Mouse (Mus musculus) 416B (cell line): ENCODE data around the gene Uqcr11.
A peak's percentile ranks its signal among the peaks of the same experiment; 100 is the strongest.

Experiments used
- DNase-seq: peaks from one replicate; pipeline ENCODE4 v3.0.0; 2011; ENCODE audit warnings: low read depth

Gene Uqcr11

DNA sequence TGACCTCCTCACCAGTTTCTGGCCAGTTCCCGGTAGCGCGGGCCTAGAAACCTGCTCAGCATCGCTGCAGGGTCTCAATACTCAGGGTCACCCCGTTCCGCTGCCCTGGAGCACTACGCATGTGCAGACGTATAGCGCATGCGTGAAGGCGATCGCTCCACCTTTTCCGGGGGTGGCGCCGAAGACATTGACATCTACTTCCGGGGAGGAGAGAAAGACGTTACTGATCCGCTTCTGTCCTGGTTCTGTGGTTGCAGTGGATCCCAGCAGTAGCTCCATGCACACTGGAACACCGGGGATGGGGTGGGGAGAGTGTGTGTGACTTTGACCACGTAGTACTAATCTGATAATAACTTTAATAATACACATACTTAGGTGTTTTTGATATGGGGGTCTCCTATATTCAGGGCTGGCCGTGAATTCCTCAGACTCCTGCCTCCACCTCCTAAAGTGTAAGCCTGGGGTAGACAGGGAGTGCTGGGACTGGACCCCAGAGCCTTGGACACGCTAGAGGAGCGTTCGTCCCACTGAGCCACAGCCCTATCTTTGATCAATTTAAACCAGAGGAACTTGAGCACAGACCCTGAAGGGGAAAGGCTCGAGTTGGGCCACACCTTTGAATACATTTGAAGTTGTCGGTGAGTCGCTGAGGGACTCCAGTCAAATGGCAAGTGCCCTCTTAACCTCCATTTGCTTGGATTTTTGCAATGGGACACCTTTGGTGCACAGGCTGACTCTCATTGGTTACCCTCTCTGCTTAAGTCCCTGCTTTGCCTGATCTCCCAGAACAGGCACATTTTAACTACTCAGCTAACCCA, at the start of gene Uqcr11:
Gene Uqcr11 (minus strand): TSS at position 147 of the 818 bp plus-strand sequence.
- DNase-seq = peak; percentile 94

DNA sequence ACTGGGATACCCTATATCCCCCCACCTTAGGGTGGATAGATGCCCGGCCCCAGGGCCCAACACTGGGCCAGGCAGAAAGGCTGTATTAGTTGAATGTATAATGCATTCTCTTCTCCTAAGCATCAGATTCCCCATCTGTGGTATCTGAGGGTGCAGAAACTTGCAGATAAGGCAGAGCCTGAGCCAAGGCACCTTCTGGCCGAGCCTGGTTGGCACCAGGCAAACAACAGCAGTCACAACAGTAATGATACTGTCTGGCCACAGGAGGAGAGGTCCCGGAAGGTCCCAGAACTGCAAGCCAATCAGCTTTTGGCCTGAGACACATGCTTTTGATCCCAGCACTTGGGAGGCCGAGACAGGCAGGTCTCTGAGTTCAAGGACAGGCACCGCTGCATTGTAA, 49.1 kb upstream of the Uqcr11 start:
- no peak for DNase-seq

DNA sequence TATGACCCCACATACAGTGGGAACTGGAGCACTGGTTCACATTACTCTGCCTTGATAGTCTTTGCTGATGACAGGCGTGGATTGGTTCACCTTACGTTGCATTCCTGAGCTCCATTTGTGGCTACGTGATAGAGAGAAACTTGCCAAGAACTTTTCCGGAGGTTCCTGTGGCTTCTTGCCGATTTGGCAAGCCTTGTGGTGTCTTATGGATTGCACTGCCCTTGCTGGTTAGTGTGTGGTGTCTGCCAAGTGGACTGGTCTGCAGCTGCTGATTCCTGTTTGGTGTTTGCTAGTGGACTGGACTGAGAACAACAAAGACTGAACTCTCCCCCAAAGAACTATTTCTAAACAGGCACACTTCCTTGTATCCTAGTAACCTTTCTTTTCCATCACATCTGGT, 48.2 kb upstream of the Uqcr11 start:
- DNase-seq = no peak

DNA sequence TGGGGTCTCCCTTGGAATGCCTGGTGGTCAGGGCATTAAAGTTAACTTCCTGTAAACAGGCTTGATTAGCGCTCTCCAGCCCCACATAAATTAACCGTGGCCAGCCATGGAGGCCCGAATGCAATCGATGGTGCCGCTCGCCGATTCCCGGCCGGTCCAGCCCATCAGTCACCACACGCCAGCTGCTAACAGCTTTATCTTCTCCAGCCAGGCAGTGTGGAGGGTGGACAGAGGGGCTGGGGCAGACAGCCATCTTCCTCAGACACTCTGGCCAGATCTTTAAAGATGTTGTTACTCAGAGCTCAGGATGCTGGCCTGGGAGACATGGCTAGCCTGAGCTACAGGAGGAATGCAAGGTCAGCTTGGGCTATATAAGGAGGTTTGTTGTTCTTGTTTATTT, 47.0 kb upstream of the Uqcr11 start:
- DNase-seq = no peak

DNA sequence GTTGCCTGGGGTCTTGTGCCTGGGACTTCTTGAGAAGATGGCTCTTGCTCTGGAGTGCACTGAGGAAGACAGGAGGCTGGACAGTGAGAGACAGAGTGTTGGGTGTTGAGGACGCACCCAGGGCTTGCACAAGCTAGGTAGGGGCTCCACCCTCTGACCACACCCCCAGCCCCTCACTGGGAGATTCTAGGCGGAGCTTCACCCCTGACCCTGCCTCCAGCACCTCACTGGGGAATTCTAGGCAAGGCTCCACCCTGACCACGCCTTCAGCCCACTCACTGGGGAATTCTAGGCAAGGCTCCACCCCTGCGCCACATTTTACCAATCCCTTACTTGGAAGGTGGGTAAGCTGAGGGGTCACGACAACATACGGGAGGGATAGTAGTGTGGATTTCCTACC, 44.0 kb upstream of the Uqcr11 start:
- no peak for DNase-seq

DNA sequence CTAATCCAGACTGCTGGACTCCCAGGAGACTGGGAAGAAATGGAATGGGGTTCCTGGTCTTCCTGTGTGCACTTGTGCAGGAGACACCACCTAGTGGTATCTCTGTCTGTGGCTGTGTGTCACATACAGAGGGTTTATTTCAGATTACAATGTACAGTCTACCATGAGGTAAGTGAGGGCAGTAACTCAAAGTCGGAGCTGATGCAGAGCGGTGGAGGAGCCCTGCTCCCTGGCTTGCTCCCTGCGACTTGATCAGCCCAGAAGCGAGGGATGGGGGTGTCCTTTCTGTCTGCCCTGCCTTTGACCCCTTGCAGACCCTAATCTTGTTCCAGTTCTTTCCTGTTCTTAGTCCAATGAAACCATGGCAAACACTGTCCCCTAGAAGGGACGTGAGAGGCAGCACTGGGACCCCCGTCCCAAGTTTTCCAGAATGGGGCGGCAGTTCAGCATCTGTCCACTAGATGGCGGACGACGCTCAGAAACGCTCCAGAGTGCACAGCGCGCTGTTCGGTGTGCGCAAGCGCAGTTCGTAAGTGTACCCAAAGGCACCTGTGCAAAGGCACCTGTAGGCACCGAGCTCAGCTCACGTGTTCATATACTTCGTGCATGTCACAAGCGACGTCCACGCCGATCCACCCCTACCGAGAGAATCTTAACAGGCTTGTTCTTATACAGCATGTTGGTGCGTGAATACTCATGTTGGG, 39.4 kb upstream of the Uqcr11 start:
- DNase-seq = peak; percentile 66

DNA sequence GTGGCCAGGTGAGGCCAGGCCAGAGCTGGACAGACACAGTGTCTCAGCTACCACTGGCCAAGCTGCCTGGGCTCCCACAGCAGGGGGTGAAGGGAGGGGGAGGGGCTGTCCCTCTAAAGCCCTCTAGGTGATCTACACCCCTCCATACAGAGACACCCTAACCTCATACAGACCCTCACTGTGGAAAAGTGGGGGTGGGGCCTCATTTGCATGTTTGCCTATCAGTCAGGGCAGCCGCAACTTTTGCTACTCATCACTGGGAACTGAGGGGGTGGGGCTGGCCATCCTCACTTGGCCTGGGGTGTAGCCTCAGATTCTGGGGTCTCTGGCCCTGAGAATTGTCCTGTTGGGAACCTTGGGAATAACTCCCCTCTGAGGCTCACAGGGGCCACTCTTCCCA, 38.4 kb upstream of the Uqcr11 start:
- no peak for DNase-seq

DNA sequence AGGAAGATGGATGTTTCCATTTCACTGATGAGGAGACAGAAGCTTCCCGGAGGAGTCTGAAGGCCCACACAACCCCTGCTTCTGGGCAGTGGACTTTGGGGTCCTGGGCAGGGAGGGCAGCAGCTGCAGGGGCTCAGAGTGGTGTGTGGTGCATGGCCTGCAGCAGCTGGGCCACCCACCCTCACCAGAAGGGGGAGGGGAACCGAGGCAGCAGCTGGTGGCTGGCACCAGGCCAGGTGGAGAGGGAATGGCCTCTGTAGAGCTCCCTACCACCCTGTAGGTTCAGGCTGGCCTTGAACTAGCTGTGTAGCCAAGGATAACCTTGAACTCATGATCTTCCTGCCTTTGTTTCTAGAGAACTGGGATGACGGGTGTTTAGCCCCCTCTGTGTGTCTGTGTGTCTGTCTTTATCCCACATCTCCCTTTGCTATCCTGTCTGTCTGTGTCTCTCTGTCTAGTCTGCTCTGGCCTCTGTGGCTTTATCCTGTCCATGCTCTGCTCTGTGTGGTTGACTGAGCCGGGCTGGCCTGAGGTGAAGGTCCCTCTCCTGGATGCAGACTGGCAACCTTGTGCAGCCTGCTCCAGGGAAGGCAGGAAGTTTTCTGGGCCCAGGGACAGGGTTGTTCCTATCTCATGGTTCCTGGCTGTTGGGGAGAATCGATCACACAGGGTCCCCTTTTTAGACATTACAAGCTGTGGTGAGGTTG, 37.9 kb upstream of the Uqcr11 start:
- DNase-seq = no peak

DNA sequence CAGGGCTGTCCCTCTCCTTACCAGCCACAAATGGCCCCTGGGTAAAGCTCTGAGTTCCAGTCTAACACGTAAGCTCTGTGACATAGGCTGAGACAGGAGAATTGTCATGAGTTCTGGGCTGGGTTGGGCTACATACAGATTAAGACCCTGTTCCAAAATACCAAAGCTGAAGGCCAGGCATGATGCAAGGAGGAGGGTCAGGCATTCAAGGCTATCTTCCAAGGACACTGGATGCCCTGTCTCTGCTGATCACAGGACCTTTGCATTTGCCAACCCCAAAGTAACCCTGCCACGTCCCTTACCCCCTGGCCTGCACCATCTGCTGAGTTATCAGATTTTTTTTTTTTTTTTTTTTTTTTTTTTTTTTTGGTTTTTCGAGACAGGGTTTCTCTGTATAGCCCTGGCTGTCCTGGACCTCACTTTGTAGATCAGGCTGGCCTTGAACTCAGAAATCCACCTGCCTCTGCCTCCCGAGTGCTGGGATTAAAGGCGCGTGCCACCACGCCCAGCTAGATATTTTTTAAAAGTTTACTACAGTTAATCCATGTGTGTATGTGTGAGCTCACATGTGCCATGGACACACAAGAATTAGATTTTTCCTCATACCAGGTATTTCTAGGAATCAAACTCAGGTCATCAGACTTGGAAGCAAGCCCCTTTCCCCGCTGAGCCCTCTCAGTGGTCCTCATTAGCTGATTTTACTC, 37.1 kb upstream of the Uqcr11 start:
- DNase-seq = no peak

DNA sequence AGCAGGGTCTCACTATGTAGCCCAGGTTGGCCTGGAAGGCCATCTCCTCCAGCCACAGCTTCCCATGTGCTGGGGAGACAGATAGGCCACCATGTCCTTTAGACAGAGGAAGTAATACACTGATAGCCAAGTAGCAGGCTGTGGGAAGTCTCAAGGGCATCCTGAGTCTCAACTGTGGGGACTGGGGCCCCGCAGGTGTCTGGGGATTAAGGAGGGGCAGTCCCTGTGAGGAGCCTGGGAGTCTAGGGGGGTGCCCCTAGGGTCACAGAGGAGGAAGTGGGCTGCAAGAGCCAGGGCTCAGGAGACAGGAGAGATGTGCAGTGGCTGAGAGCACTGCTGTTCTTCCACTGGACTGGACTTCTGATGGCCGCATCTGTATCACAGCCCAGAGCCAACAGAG, 36.4 kb upstream of the Uqcr11 start:
- DNase-seq = no peak

DNA sequence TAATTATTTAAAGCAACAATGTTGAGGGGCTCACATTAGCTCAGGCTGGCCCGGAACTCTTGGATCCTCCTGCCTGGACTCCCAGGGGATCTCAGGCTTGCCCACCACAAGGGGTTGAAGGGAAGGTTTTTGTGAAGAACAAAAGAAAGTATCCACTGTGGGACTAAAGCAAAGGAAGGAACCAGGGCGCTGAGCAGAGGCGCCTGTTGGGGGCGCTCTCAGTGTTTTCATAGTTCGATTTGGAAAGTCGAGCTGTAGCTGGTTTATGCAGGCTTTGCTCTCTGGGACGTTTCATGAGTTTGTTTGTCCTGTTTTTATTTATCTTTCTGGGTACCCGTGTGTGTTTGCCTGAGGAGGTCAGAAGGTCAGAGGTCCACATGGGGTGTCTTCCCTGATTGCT, 35.0 kb upstream of the Uqcr11 start:
- DNase-seq = no peak

DNA sequence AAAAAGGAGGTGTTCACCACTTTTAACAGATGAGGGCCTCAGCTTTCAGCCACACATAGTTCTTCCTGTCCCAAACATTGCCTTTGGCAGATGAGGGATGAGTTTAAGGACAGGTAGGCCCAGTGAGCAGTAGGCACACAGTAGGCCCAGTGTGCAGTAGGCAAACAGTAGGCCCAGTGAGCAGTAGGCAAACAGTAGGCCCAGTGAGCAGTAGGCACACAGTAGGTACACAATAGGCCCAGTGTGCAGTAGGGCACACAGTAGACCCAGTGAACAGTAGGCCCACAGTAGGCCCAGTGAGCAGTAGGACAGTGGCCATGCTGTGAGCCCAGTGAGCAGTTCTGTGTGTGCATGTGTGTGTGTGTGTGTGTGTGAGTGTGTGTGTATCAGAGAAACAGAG, 33.4 kb upstream of the Uqcr11 start:
- no peak for DNase-seq

DNA sequence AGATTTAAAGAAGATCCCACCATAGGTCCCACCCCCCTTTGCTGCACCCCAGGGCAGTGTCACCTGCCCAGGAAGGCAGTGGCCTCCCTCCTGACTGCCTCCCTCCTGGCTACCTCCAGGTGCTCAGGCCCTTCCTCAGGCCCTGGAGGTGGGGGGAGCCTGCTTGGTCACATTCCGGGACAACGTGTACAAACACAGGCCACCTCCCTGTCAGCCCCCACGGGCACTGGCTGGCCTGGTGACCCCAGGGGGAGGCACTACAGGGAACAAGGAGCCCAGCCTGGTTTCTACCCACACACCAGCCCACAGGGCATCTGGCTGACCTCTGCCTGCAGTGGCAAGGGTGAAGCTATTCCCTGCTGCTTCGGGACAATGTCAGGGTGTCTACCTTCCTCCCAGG, 31.3 kb upstream of the Uqcr11 start:
- DNase-seq = no peak

DNA sequence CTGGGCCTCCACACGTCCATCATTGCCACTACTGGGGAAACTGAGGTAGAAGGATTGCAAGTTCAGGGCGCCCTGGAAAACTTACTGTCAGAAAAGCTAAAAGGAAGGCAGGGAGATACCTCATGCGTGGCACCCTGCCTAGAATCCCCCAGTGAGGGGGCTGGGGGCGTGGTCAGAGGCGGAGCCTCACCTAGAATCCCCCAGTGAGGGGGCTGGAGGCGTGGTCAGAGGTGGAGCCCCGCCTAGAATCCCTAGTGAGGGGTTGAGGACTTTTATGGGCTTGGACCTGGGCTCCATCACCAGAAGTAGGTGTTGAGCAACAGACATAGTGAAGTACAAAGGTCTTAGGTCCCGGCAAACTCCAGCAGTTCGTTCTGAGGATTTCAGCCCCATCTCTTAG, 29.6 kb upstream of the Uqcr11 start:
- DNase-seq = no peak

DNA sequence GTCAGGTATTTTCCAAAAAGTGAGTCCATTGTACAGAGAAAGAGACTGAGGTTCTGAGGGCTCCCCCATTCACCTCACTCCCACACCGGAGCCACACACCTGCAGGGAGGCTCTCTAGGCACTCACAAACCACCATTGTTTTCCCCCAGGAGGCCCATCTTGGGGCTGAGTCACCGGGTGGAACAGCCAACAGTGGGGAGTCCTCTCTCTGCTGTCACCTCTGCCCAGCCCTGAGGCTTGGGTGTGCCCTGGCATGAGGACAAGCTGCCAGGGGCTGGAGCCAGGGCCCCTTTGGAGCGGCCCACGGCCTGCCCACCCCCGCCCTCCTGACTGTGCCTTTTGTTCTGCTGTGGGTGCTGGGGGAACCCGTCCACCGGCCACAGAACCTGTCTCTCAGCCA, 29.1 kb upstream of the Uqcr11 start:
- peak; percentile 27 for DNase-seq

DNA sequence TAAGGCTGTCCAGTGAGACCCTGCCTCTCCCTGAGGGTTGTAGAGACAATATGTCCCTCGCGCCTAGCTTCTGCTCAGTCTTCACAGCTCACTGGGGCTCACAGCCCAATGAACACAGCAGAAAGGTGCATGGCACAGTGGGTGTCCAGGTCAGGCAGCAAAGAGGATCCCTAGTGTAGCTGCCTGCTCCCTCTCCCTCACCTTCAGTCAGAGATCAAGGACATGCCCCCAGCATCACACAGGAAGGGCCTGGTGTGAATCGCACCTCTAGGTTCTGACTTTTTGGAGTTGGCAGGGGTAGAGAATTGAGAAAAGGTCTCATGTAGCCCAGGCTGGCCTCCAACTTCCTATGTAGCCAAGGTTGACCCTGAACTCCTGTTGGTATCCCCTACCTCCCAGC, 28.2 kb upstream of the Uqcr11 start:
- no peak for DNase-seq

DNA sequence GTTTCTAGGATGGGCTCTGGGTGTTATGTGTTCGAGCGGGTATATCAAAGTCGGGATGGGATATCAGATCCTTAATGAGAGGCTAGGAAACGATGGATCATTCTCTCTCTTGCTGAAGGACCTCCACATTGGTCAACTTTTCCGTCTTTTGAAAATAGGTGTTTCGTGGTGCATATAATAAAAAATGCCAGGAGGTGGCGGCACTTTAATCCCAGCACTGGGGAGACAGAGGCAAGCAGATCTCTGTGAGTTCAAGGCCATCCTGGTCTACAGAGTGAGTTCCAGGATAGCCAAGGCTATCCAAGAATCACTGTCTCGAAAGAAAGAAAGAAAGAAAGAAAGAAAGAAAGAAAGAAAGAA, 27.6 kb upstream of the Uqcr11 start:
- DNase-seq = no peak

DNA sequence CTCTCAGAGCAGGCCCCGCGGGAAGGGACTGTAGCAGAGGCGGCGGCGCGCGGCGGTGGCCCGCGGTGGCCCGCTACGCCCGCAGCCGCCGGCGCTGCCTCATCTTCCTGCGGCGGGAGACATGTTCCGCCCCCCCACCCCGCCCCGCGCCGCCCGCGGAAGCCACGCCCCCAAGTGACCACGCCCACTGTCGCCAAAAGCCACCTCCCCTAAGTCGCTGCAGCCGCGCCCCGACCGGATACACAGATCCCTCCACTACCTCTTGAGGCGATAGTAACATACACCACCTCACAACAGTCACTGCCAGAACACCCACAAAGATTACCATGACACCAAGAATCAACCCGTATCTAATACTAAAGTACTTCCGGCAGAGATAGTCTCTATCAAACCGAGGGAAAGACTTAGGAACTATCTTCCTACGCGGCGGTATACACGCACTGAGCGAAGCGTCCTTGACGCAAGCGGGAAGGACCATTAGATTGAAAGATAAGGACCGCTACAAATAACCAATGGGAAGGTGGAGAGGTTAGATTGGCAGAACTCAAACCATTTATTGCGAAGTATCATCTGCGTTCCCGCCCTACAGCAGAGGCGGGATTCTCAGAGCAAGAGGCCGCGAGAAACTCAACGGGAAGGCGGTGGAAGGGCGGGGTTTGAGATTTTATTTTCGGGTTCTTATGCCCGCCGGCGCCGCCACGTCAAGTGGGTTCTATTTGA, 27.0 kb upstream of the Uqcr11 start, which contains the start of gene Tcf3:
Gene Tcf3 (minus strand): TSS at position 135 of the 720 bp plus-strand sequence.
- peak; percentile 100 for DNase-seq

DNA sequence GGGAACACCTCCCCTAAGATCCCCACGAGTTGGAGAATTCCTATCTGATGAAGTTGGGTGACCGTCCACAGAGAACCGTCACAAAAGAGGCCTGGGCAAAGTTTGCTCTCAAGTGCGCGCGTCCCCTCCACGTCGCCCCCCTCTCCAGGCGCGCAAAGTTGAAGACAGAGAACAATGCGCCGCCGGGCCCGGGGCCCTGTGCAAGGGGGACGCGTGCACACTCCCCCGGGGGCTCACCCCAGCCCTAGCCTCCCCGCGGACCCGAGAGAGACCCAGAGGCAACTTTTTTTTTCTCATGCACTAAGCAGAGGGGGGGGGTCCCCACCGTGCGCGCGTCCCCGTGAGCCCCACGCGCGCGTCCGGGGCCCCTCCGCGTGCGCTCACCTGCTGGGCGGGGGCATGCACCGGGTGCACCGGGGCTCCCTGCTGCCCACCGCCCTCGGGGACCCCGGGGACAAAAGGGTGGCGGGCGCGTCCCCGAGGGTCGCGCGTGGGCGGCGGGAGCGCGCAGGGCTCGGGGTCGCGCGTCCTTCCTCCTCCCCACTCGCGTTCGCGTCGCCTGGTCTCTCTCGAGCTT, 26.4 kb upstream of the Uqcr11 start:
- peak; percentile 39 for DNase-seq

DNA sequence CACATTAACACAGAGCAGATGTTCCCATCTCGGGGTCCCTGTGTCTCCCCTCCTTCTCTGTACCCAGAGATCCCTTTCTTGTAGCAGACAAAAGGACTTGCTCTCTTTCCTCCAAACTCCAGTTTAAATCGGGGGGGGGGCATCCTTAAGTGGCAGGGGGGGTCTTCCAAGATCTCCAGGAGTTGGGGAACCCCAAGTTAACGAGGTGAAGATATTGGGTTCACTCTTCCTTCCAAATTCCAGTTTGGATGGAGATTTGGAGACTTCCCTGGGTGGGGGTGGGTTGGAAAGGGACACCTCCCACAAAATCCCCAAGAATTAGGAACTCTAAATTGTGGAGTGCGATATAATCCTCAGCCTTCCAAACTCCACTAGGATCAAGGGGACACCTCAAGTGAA, 25.8 kb upstream of the Uqcr11 start:
- DNase-seq = no peak
